Mouse (Mus musculus): Measurements from ENCODE around the gene Txndc15.
"Not testable (repeated sequence)": the region's sequence is repeated elsewhere in the genome, so short reads cannot be mapped to it uniquely, and the experiment has no call there.

Gene Txndc15

DNA sequence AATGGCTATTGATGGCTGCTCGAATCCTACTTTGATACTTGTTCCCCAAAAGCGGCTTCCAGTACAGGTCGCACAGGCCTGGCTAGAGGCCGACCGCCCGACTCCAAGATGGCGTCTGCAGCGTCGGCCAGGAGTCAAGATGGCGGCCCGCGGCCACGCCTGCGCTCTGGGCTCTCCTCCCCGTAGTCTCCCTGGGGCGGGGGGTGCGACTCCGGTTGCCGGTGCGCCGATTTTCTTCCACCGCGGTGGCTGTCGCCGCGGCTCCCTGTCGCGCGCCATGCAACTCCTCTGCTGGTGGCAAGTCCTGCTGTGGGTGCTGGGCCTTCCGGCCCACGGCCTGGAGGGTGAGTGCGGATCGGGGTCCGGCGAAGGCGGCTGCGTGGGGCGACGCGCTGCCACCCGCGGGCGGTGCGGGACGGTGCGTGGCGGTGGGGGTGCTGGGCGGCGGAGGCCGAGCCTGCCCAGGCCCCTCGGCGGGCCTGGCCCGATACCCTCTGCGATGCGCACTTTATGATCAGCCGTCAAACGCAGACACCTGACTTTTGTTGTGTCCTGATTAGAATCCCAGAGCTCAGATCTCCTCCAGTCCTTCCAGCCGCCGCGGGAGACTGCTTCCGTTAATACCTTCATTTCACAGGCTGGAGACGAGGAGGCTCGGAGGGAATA is at the start of gene Txndc15:
Gene Txndc15 (plus strand): TSS at position 150 of the 666 bp plus-strand sequence.
- in situ Hi-C loops (cut with MboI, MseI) = no loop called here

DNA sequence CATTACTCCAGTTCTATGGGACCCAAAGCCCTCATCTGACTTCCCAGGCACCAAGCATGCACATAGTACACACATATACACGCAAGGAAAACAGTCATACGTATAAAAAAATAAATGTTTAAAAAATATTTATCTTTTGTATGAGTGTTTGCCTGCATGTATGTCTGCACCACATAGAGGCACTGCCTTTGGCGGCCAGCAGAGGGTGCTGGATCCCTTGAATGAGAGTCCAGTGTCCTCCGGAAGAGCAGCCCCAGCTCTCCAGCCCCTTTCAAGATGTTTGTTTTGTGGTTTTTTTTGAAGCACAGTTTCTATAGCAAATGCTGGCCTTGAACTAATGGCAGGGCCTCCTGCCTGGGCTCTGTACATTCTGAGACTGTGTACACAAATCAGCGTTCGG is 45.9 kb upstream of the Txndc15 start:
- in situ Hi-C loops (cut with MboI, MseI) = no loop called here

DNA sequence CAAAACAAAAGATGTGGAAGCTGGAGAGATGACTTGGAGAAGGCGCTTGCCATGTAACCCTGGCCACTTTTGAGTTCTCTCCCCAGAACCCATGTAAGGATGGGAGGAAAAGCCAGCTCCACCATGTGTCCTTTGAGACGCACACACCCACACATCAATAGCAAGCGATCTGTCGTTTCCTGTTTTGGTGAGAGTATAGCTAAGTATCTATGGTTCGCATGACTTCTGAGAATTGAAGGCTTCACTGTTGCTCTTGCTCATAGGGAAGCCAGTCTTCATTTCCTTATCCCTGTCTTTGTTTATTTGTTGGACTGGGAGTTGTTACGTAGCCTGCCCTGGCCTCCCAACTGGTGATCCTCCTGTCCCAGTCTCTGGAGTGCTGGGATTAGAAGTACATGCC is 41.7 kb upstream of the Txndc15 start:
- in situ Hi-C loops (cut with MboI, MseI) = no loop called here

DNA sequence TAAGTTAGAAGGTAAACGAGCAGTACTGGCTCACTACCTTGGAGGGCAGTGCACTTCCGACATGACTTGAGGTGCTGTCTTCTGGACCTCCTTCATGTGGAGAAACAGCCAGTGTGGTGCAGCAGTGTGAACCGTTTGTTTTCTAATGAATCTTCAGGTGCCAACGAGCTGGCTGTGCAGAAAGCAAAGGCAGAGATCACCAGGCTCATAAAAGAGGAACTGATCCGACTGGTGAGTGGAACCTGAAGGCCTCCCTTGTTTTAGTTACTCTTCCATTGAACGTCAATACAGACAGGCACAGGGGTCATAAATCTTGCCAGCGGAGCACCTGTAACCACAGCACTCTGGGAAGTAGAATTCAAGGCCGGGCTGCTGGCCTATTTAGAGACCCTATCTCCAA is 37.1 kb upstream of the Txndc15 start:
- in situ Hi-C loops (cut with MboI, MseI) = no loop called here

DNA sequence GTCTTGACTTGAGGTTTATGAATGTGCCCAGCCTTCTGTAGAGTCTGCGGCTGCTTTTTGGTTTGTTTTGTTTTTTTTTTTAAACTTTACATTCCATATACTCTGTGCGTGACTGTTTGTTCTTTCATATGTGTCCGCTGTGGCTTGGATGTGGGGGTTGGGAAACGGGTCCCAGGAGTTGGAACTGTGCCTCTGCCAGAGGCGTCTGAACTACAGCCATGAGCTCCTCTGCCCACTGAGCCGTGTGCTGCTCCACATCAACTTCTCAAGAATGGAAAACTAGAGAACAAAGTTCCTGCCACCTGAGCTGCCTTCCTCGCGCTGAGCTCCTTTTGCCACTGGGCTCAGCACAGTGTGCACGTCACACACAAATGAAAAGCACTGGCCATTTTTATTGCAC is 32.2 kb upstream of the Txndc15 start:
- in situ Hi-C loops (cut with MboI, MseI) = no loop called here

DNA sequence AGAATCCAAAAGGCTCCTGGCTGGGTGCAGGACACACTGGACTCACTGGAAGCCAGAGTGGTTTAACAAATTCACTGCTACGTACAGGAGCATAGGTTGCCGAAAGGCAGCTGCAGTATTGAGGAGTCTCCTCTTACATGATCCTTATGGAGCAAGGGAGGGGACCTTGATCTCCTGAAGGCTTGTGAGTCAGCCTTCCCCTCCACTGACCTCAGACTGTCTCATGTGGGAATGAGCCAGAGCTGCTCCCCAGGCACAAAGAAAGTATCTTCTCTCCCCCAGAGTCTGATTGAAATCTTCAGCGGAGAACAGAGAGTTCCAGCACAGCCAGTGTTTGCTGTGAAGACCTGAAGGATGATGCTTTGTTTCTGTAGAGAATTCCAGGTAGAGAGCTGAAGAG is 30.9 kb upstream of the Txndc15 start:
- in situ Hi-C loops (cut with MboI, MseI) = no loop called here

DNA sequence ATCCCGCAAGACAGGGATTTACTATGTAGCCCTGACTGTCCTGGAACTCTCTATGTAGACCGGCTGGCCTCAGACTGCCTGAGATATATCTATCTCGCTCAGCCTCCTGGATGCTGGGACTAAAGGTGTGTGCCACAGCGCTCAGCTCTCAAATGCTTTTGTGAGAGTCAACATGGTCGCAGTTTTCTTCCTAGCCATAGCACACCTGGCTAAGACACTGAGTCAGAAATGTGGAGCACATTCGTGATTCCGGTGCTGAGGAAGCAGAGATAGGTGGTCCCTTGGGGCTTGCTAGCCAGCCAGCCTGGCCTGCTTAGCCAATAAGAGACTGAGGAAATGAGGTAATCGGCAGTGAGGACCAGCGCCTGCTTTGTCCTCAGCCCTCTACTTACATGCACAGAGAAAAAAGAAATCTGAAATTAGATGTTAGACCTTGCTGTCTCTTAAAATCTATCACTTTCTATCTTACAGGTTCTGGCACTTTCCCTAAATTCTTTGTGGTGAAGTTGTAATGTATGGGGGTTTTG is 28.3 kb upstream of the Txndc15 start:
- in situ Hi-C loops (cut with MboI, MseI) = no loop called here

DNA sequence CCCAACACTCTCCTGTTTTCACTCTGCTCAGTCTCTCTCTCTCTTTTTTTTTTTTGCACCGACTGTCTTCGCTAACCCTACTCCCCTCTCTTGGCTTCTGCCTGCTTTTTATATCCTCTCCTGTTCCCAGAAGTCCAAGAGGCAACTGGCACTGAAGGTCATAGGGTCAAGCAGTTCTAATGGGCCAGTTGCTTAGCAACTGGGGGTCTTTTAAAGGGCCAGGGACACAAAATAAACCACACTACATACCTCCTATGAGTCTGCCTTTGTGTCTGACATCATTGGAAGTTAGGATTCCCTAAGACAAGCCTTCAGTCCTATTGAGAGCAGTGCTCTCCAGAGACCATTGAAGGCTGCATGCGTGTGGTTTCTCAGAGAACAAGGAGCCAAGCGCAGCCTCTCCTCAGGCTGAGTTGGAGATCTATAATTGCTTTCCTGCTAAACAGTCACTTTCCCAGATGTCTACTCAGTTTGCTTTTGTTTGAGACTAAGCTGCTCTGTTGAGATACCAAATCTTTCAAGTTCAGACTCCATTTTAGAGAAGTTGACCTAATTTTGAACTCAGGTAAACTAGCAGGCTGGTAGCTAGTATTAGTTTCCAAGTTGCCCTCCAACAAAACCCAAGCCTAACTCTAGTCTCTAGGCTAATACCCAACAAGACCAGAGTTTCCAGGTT is 26.4 kb upstream of the Txndc15 start:
- in situ Hi-C loops (cut with MboI, MseI) = no loop called here

DNA sequence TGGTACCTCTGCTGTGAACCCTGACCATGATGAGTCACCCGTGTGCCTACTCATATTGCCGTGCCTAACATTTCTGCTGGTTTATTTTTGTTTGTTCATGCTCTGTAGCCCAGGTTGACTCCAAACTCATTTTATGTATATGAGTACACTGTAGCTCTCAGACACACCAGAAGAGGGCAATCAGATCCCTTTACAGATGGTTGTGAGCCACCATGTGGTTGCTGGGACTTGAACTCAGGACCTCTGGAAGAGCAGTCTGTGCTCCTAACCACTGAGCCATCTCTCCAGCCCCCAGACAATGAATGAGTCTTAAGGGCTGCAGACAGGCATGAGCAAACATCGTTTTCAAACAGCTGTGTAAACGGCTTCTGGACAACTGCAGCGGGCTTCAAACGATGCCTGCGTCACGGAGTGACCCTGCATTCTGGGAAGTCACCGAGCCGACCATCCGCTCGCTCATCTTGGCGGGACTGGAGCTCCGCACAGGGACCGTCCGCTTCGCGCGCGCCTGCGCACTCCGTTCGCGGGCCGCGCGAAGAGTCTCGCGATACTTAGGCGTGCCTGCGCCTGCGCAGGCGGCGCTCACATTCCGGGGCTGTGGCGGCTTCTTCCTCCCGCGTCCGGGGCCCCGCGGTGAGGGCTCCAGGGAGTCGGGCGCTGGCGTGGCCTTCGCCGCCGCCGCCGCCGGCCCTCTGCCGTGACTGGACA is 21.8 kb upstream of the Txndc15 start, which contains the start of gene B230219D22Rik:
Gene B230219D22Rik (plus strand): TSS at position 590 of the 708 bp plus-strand sequence.
- in situ Hi-C loops (cut with MboI, MseI) = no loop called here

DNA sequence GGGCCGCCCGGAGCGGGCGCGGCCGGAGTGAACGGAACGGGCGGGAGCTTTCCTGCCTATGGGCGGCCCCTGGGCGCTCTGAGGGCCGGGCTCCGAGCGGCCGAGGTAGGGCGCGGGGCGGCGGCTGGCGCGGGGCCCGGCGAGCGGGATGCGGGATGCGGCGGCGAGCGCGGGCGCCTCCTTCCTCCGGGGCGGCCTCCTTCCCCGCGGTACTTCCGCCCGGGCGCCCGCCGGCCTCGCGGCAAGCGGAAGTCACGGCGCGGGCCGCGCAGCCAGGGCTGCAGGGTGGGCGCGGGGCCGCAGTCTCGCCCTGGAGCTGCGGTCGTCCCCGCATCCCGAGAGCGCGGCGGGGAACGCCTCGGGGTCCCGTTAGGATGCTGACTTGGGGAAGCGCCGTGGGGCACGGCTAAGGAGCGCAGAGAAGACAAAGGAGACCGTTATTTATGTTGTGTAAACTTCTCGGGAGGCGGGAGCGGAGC is 21.2 kb upstream of the Txndc15 start:
- in situ Hi-C loops (cut with MboI, MseI) = no loop called here

DNA sequence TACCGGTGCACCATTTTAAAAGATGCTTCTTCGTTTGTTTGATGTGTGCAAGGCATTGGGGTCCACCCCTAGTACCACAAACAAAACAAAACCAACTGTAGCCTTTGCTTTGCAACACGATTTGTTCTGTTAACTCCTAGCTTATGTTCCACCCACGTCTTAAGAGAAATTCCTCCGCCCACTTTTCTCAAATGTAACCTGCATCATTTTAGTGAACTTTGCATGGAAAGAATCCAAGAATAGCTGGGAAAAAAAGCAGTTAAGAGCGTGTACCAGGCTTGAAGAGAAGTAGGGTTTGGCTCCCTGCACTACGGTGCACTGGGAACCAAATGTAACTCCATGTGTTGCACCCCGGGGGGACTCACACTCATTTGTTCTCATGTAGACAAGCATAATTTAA is 20.3 kb upstream of the Txndc15 start:
- in situ Hi-C loops (cut with MboI, MseI) = no loop called here

DNA sequence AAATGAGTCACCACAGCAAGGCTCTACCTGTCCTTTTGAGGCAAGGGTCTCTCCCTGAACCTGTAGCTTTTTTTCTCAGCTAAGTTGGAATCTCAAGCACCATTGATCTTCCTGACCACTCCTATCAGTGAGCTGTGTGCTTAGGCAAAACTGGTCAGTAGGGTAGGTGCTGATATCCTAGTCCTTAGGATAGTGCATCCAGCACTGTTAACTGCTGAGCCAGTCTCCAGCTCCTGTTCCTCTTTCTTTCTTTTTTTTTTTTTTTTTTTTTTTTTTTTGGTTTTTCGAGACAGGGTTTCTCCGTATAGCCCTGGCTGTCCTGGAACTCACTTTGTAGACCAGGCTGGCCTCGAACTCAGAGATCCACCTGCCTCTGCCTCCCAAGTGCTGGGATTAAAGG is 18.5 kb upstream of the Txndc15 start:
- in situ Hi-C loops (cut with MboI, MseI) = not testable (repeated sequence)

DNA sequence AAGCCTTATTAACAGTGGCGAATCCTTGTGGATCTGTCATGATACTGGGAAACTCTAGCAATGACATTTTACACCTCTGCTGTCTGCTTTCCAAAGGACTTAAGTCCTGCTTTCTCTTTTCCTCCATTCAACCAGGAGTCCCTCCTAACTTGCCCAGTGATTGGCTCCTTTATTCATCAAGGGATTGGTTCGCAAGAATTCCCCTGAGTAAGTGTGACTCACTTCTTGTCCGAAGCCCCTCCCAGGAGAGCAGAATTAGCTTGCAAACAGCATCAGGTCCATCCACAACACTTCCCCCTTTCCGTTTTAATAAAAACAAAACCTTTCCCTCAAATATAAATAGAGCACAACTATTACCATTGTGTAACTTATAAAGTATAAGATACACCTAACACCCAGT is 10.1 kb upstream of the Txndc15 start:
- in situ Hi-C loops (cut with MboI, MseI) = no loop called here

DNA sequence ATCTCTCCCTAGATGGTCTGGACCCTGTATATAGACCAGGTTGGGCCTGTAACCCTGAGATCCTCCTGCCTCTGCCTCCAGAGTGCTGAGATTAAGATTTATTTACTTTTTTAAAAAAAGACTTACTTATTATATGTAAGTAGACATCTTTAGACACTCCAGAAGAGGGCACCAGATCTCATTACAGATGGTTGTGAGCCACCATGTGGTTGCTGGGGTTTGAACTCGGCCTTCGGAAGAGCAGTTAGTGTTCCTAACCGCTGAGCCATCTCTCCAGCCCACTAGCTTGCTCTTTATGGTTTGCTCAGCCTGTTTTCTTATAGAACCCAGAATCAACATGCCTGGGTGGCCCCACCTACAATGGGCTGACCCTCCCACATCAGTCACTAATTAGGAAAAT is 1.6 kb upstream of the Txndc15 start:
- in situ Hi-C loops (cut with MboI, MseI) = no loop called here

DNA sequence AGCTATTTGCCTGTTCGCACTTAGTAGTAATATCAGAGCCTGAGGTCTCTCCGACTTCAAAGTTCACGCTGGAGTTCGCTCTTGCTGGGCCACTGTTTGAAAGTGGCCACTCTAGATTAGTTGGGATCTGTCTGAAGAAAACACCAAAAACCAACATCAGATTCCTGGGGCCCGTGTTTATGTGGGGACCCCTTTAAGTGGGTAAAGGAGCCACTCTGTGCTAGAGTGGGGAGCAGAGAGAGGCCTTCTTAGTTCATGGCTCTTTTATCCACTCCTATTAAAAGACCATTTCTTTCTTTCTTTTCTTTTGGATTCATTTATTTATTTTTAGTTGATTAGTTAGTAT is 690 bp downstream of the Txndc15 start:
- in situ Hi-C loops (cut with MboI, MseI) = no loop called here

DNA sequence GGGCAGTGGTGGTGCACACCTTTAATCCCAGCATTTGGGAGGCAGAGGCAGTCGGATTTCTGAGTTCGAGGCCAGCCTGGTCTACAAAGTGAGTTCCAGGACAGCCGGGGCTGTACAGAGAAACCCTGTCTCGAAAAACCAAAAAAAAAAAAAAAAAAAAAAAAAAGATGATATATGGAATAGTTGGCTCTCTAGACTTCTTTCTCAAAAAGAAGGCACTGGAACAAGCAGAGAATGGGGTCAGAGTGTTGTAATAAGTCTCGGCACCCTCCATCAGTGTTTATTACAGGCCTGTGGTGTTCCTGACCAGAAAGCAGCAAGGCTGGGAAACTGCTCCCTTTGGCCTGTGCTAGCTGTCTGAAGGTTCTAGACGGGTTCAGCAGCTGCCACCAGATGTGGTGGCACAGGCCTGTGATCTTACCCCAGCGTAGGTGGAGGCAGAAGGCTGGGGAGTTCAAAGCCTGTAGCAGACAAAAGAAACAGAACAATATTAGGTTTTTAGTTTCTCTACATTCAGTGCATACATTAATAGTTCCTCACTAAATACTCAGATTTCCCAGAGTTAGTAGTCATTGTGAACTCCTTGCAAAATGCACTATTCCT is 1.6 kb downstream of the Txndc15 start:
- in situ Hi-C loops (cut with MboI, MseI) = no loop called here

DNA sequence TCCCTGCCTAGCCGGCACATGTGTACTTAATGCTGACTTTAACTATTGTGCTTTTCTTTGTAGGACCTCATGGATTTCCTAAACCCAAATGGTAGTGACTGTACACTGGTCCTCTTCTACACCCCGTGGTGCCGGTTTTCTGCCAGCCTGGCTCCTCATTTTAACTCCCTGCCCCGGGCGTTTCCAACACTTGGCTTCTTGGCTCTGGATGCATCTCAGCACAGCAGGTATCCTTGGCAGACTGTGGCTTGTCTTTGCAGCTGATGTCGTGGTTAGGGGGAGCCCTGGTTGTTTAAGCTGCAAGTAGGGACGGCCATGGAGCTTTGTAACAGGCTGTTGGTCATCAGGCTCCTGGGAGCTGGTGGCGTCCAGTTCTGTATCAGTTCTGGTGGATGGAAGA is 7.1 kb downstream of the Txndc15 start:
- in situ Hi-C loops (cut with MboI, MseI) = no loop called here

DNA sequence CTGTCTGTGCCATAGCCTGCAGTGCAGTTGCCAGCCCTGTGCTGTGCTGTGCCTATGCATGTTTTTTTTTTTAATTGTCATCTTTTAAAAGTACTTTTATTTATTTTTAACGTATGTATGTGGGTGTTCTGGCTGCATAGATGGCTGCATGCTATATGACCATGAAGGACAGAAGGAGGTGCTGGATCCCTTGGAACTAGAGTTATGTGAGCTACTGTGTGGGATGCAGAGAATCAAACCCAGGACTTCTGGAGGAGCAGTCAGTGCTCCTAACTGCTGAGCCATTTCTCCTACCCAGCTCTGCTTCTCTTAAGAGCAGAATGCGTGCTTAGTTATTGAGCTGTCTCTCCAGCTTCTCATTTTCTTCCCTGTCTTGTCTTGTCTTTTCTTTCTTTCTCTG is 7.5 kb downstream of the Txndc15 start:
- in situ Hi-C loops (cut with MboI, MseI) = no loop called here

DNA sequence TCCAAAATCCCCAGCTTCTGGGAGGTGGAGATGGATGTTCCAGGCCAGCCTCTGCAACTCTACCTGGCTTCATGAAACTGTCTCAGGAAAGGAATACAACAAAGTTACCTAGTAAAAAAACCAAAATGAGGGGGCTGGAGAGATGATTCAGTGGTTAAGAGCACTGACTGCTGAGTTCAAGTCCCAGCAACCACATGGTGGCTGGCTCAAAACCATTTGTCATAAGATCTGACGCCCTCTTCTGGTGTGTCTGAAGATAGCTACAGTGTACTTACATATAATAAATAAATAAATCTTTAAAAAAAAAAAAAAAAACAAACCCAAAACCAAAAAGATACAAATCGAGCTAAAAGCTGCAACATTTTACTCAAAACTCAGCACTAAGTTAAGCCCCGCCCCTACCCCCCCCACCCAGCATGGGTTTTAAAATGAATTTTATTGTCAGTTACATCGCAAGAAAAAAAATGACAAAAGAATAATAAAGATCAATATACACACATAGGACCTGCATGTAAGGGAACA is 12.2 kb downstream of the Txndc15 start:
- in situ Hi-C loops (cut with MboI, MseI) = no loop called here

DNA sequence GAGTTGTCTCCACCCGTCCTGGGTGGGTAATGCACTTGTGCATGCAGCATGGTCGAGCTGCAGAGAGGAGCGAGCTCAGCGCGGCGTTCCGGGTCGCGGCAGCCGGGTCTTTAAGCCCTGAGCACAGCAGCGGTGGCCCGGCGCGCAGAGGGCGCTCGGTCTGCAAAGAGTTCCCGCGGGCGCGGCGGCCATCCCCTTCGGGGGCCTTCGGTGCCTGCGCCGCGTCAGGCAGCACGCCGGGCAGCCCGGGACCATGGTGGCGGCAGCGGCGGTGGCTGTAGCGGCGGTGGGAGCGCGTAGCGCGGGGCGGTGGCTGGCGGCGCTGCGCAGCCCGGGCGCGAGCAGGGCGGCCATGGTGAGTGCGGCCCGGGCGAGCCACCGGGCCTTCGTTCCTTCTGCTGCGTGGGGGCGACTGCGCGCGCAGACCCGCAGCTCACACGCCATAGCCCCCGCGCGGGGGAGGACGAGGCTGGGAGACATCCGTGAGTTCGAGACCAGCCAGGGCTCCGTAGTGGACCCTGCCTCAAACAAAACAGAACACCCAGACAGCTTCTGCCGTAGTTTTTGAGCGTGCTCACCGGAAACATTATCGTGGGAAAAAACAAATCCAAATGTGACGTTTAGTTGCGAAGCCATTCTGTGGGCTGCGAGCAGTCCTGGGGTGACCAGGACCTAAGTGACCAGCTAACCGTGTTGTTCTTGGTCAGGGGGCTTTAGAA is 12.8 kb downstream of the Txndc15 start, which contains the start of gene Pcbd2:
Gene Pcbd2 (plus strand): TSS at position 249 of the 719 bp plus-strand sequence.
- in situ Hi-C loops (cut with MboI, MseI) = no loop called here

DNA sequence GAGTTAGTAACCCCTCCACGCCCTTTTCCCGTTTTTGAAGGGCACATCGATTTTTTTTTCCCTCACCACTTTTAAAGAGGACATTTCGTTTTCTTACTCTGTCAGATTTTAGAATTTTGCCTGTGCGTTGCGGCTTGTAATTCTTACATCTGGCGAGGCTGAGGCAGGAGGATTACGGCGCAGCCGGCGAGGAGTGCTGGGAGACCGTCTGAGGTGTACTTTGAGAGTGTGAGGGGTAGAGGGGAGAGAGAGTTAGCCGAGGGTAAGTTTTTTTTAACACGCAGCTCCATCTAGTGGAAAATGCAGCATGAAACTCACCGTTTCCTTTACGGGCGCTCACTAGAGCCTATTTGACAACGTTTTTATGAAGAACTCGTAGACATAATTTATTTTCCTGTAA is 13.4 kb downstream of the Txndc15 start:
- in situ Hi-C loops (cut with MboI, MseI) = no loop called here
